Mouse (Mus musculus) liver, embryonic 14.5 days (tissue): ENCODE results near the gene Btbd19. TPM values are rescaled to one million over a fixed set of nuclear protein-coding genes. Genes with fewer than 3 reads are reported as not detected.

Experiments
- ATAC-seq: fragments of 200-750 bp; cut with Nextera tagmentation; 2 replicates; pipeline ENCODE4 v1.8.0; 2017; ENCODE audit warnings: moderate number of reproducible peaks, mild to moderate bottlenecking, moderate library complexity; ENCODE audit not compliant: insufficient read depth
- DNase-seq, 3 experiments: peaks; one replicate each; pipeline ENCODE4 v3.0.0-alpha.2; 2012 to 2013; ENCODE audit warnings: low read depth in 3 of 3, low spot score in 3 of 3
- H3K27ac ChIP-seq: fragments of 300-500 bp; sonication (generic); 2 replicates; pipeline ENCODE4 v1.5.1; 2014; ENCODE audit warnings: moderate library complexity, mild to moderate bottlenecking, control low read depth, inconsistent platforms
- H3K27me3 ChIP-seq: fragments of 300-500 bp; sonication (generic); 2 replicates; pipeline ENCODE4 v1.6.1; 2014; ENCODE audit warnings: mild to moderate bottlenecking, low read length, moderate library complexity; ENCODE audit not compliant: control insufficient read depth, insufficient read depth
- H3K36me3 ChIP-seq: fragments of 300-500 bp; sonication (generic); replicated peaks from 2 replicates; pipeline ENCODE4 v1.6.1; 2014; ENCODE audit warnings: low read depth; ENCODE audit not compliant: control insufficient read depth, insufficient read depth
- H3K4me1 ChIP-seq, 2 experiments: fragments of 200-500 bp in 1 of 2; fragments of 300-500 bp in 1 of 2; sonication (generic) in 1 of 2; replicated peaks; 2 replicates each; pipeline ENCODE4 v1.6.1; 2012 to 2014; ENCODE audit warnings: antibody characterized with exemption in 1 of 2, inconsistent platforms in 1 of 2, low read length in 1 of 2; ENCODE audit not compliant: control insufficient read depth in 2 of 2, insufficient read depth in 2 of 2
- H3K4me2 ChIP-seq: fragments of 300-500 bp; sonication (generic); 2 replicates; pipeline ENCODE4 v1.6.1; 2014; ENCODE audit warnings: low read depth, mild to moderate bottlenecking, control low read depth, moderate library complexity
- H3K4me3 ChIP-seq, 2 experiments: fragments of 200-500 bp in 1 of 2; fragments of 300-500 bp in 1 of 2; sonication (generic) in 1 of 2; 2 replicates each; pipeline ENCODE4 v1.5.1; 2012 to 2014; ENCODE audit warnings: low read depth in 2 of 2, low read length in 2 of 2, mild to moderate bottlenecking in 2 of 2, control low read depth in 1 of 2, inconsistent platforms in 1 of 2, moderate library complexity in 1 of 2; ENCODE audit not compliant: insufficient read depth in 1 of 2
- H3K9ac ChIP-seq: fragments of 300-500 bp; sonication (generic); replicated peaks from 2 replicates; pipeline ENCODE4 v1.6.1; 2014; ENCODE audit warnings: mild to moderate bottlenecking, control low read depth, moderate library complexity
- H3K9me3 ChIP-seq: fragments of 300-500 bp; sonication (generic); 2 replicates; pipeline ENCODE4 v1.6.1; 2016; ENCODE audit warnings: low read length, mixed read lengths; ENCODE audit not compliant: control insufficient read depth
- CTCF ChIP-seq: IDR thresholded peaks from 2 replicates; pipeline ENCODE4 v1.5.1; 2016; ENCODE audit warnings: antibody characterized with exemption, low read depth, control low read depth
- EP300 ChIP-seq: IDR thresholded peaks from 2 replicates; pipeline ENCODE4 v1.6.1; 2016; ENCODE audit warnings: antibody characterized with exemption, low read depth
- WGBS: fragments of 180-500 bp; shearing (Covaris S2); extraction: QIAGEN DNeasy Blood & Tissue Kit; methylation state at CpG from one replicate; pipeline ENCODE4 v1.1.7; 2014; ENCODE audit not compliant: insufficient replicate concordance; 5-methylcytosine and 5-hydroxymethylcytosine counted together
- polyA plus RNA-seq, 2 experiments: library from polyadenylated mRNA; depleted of rRNA in 1 of 2; stranded (reverse) in 1 of 2; unstranded in 1 of 2; fragments of >200 nt; fragmentation: Nextera tagmentation in 1 of 2; extraction: Ambion mirVana in 1 of 2; gene quantifications; 2 replicates each; pipeline versions ENCODE4 v1.2.1 to v1.2.3; 2012 to 2014

The Btbd19 gene
- polyA plus RNA-seq, 2 experiments = 2.3 to 2.9 TPM

DNA sequence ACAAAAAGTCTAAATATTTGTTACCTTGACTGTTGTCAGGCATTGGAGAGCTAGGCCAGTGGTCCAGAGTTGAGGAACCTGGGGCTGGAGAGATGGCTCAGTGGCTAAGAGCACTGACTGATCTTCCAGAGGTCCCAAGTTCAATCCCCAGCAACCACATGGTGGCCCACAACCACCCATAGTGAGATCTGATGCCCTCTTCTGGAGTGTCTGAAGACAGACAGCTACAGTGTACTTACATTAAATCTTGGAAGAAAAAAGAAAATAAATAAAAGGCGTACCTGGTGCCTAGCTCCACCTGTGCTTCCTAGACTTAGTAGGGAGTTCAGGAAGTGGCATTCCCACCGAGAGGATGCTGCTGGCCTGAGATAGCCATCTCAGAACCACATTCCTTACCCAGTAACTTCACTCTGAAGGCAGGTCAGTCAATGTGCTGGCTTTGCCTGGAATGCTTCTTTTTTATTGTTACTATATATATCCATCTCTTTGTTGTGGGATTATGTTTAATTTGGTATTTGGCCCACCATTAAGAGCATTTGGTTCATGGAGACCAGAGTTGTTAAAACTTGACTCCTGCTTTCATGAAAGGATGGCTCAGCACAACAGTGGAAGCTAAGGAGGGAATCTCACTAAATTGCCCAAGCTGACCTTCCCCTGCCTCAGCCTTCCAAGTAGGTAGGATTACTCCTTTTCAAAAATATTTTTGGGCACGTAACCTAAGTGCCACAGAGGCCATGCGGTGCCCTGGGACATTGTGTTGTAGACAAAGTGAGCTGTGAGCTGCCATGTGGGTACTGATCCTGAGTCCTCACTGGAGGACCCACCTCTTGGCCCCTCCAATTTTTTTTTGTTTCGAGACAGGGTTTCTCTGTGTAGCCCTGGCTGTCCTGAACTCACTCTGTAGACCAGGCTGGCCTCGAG lies 24.0 kb upstream of the Btbd19 start:
- Histone ChIP-seq H3K27ac (no peak overlapping the region), H3K4me3 (no peak overlapping the region), H3K4me2 (no peak overlapping the region), H3K4me1 (peaks cover 6 to 13% of the 10 kb centered on the region in 2 experiments), H3K9me3 (no peaks in the 10 kb centered on the region), H3K36me3 (peaks cover 47% of the 10 kb centered on the region), H3K9ac (no peak overlapping the region), H3K27me3 (no peaks in the 10 kb centered on the region)
- 55% methylated on average over 6 of the region's 6 CpGs for WGBS
- TF ChIP-seq EP300 = no peak
- TF ChIP-seq CTCF = peak; percentile 17; the same call in 1 of the 2 replicates
- DNase-seq (no peak), ATAC-seq (0 out of 2 replicates have a peak, but pooled peaks have one; percentile 6)

DNA sequence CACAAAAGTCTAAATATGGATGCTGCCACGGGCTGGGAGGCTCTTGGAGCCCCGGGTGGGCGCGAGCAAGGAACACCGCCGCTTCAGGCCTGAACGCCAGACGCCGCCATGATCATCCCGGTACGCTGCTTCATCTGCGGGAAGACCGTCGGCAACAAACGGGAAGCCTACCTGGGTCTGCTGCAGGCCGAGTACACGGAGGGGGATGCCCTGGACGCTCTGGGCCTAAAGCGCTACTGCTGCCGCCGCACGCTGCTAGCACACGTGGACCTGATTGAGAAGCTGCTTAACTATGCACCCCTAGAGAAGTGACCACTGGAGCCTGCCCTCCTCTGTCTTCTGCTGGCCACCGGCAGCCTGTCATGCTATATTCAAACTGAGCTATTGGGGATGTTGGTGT lies 23.3 kb upstream of the Btbd19 start:
- ATAC-seq (no peak), DNase-seq (no peak)
- H3K9me3 ChIP-seq = no peaks in the 10 kb centered on the region
- WGBS = 74% methylated on average over 24 of the region's 24 CpGs
- peaks cover 6 to 10% of the 10 kb centered on the region in 2 experiments for H3K4me1 ChIP-seq
- no peak overlapping the region for H3K9ac ChIP-seq
- no peak for TF ChIP-seq CTCF
- no peak for TF ChIP-seq EP300
- H3K4me2 ChIP-seq = no peak overlapping the region
- no peaks in the 10 kb centered on the region for H3K27me3 ChIP-seq
- no peak overlapping the region for H3K27ac ChIP-seq
- H3K4me3 ChIP-seq = no peak overlapping the region
- H3K36me3 ChIP-seq = peaks cover 40% of the 10 kb centered on the region

DNA sequence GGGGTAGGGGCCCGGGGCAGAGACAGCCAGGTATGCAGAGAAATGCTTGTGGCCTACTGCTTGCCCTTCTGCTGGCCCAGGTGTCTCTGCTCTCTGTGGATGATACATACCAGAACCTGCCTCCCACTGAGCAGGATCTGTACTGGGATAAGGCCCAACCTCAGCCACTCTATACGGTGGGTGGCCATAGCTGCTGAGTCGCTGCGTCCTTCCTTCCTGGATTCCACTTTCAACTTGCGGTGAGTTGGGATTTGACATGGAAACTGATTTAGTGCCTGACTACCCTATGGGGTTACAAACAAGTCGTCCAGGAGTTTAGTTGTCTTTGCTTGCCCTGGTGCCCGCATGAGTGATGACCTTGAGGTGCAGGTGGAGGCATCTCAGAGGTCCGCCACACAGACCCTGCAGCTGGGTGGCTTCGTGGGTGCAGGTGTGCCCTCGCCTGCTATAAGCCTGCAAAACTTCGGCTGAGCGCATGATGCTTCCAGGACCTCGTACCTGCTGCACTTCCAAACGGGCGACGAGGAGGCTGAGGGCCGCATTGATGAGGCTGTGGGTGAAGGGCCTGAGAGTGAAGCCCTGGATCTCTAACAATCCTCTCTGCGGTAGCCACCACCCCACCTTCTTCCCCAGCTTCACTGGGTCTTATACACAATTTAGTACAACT lies 22.7 kb upstream of the Btbd19 start:
- Histone ChIP-seq H3K27ac (no peak overlapping the region), H3K9me3 (no peaks in the 10 kb centered on the region), H3K4me2 (no peak overlapping the region), H3K9ac (no peak overlapping the region), H3K4me1 (peaks cover 4 to 5% of the 10 kb centered on the region in 2 experiments), H3K27me3 (no peaks in the 10 kb centered on the region), H3K4me3 (no peak overlapping the region), H3K36me3 (peaks cover 33% of the 10 kb centered on the region)
- ATAC-seq (no peak), DNase-seq (no peak)
- TF ChIP-seq CTCF (no peak), EP300 (no peak)
- 72% methylated on average over 18 of the region's 18 CpGs for WGBS

DNA sequence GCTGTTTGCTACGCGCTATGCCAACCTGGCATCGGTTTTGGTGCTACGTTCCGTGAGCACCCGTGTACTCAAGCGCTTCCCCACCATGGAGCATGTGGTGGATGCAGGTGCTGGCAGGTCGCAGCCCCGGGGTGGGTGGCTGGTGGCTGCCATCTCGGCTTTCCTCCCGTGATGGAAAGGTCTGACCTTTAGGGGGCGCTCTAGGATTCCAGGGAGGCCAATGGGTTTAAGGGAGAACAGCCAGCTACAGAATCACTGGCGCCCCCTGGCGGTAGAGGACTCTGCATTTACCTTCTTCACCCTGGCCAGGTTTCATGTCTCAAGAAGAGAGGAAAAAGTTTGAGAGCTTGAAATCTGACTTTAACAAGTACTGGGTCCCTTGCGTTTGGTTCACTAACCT lies 20.7 kb upstream of the Btbd19 start:
- H3K27ac ChIP-seq = no peak overlapping the region
- H3K9me3 ChIP-seq = no peaks in the 10 kb centered on the region
- H3K36me3 ChIP-seq = peaks cover 16% of the 10 kb centered on the region
- H3K9ac ChIP-seq = no peak overlapping the region
- TF ChIP-seq EP300 = no peak
- peak; percentile 99 for TF ChIP-seq CTCF
- no peaks in the 10 kb centered on the region for H3K4me1 ChIP-seq
- H3K27me3 ChIP-seq = no peaks in the 10 kb centered on the region
- WGBS = 37% methylated on average over 15 of the region's 15 CpGs
- DNase-seq = peak; percentile 80 to 89 (median 84)
- peak; percentile 27; the same call in 1 of the 2 replicates for ATAC-seq
- H3K4me3 ChIP-seq = no peak overlapping the region
- H3K4me2 ChIP-seq = no peak overlapping the region

DNA sequence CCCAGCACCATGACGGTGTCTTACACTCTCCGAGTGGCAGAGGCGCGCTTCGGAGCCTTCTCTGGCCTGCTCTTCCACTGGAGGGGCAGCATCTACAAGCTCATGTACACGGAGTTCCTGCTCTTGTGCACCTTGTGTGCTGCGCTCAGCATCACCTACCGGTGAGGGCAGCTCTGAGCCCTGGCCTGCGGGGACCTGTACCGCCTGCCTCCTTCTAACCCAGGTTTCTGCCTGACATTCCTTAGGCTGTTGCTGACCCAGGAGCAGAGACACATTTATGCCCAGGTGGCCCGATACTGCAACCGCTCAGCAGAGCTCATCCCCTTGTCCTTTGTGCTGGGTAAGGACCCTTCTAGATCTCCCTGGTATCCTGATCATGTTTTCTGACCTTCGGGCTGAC lies 19.7 kb upstream of the Btbd19 start:
- ATAC-seq (no peak), DNase-seq (no peak)
- no peak overlapping the region for H3K4me2 ChIP-seq
- no peaks in the 10 kb centered on the region for H3K4me1 ChIP-seq
- TF ChIP-seq CTCF (no peak), EP300 (no peak)
- H3K9ac ChIP-seq = no peak overlapping the region
- WGBS = 84% methylated on average over 13 of the region's 13 CpGs
- H3K27me3 ChIP-seq = no peaks in the 10 kb centered on the region
- H3K9me3 ChIP-seq = no peaks in the 10 kb centered on the region
- no peak overlapping the region for H3K4me3 ChIP-seq
- no peak overlapping the region for H3K27ac ChIP-seq
- H3K36me3 ChIP-seq = peaks cover 7% of the 10 kb centered on the region
